Mouse (Mus musculus) neural tube, embryonic 15.5 days (tissue): ENCODE results near the gene Map1lc3a. TPM values are rescaled to one million over a fixed set of nuclear protein-coding genes. Genes with fewer than 3 reads are reported as not detected.

Experiments used
- ATAC-seq: fragments of 200-750 bp; cut with Nextera tagmentation; 2 replicates; pipeline ENCODE4 v1.8.0; 2017; ENCODE audit warnings: mild to moderate bottlenecking, moderate TSS enrichment, moderate library complexity; ENCODE audit not compliant: low FRiP score
- H3K27ac ChIP-seq: fragments of 300-500 bp; sonication (generic); replicated peaks from 2 replicates; pipeline ENCODE4 v1.5.1; 2015; ENCODE audit warnings: mild to moderate bottlenecking, inconsistent platforms
- H3K27me3 ChIP-seq: fragments of 300-500 bp; sonication (generic); replicated peaks from 2 replicates; pipeline ENCODE4 v1.6.1; 2015; ENCODE audit warnings: inconsistent platforms
- H3K36me3 ChIP-seq: fragments of 300-500 bp; sonication (generic); 2 replicates; pipeline ENCODE4 v1.6.1; 2015; ENCODE audit warnings: inconsistent platforms
- H3K4me1 ChIP-seq: fragments of 300-500 bp; sonication (generic); 2 replicates; pipeline ENCODE4 v1.6.1; 2015; ENCODE audit warnings: inconsistent platforms
- H3K4me2 ChIP-seq: fragments of 300-500 bp; sonication (generic); 2 replicates; pipeline ENCODE4 v1.6.1; 2015; ENCODE audit warnings: inconsistent platforms, mild to moderate bottlenecking, moderate library complexity
- H3K4me3 ChIP-seq: fragments of 300-500 bp; sonication (generic); replicated peaks from 2 replicates; pipeline ENCODE4 v1.5.1; 2015; ENCODE audit warnings: mild to moderate bottlenecking, inconsistent platforms
- H3K9ac ChIP-seq: fragments of 300-500 bp; sonication (generic); replicated peaks from 2 replicates; pipeline ENCODE4 v1.6.1; 2015; ENCODE audit warnings: mild to moderate bottlenecking, inconsistent platforms
- H3K9me3 ChIP-seq: fragments of 300-500 bp; sonication (generic); replicated peaks from 2 replicates; pipeline ENCODE4 v1.6.1; 2016; ENCODE audit warnings: inconsistent platforms
- WGBS: fragments of 180-500 bp; shearing (Covaris S2); methylation state at CpG from one replicate; pipeline ENCODE4 v1.1.7; 2015; ENCODE audit warnings: mixed read lengths; 5-methylcytosine and 5-hydroxymethylcytosine counted together
- polyA plus RNA-seq: library from polyadenylated mRNA; unstranded; fragments of >200 nt; fragmentation: Nextera tagmentation; extraction: Ambion mirVana; gene quantifications from 2 replicates; pipeline ENCODE4 v1.2.1, GENCODE M21; 2015

The Map1lc3a gene
- polyA plus RNA-seq, 1 experiment from 2014 or later = 743 TPM

GRCm38 (mm10) chr2:155271957-155272356, 4.1 kb upstream of the Map1lc3a start:
- Histone ChIP-seq H3K4me1 (peaks cover 5% of the 10 kb centered on the region), H3K4me2 (no peak overlapping the region), H3K9ac (no peak overlapping the region), H3K9me3 (no peaks in the 10 kb centered on the region), H3K4me3 (no peak overlapping the region), H3K36me3 (no peaks in the 10 kb centered on the region), H3K27ac (no peak overlapping the region), H3K27me3 (no peaks in the 10 kb centered on the region)
- no peak for ATAC-seq
- 78% methylated on average over 6 of the region's 6 CpGs for WGBS

- no peak overlapping the region for H3K9ac ChIP-seq
- peaks cover 12% of the 10 kb centered on the region for H3K4me1 ChIP-seq
- ATAC-seq = no peak
- H3K36me3 ChIP-seq = no peaks in the 10 kb centered on the region; the same call in 1 of the 2 replicates
- no peaks in the 10 kb centered on the region for H3K9me3 ChIP-seq
- H3K4me2 ChIP-seq = no peak overlapping the region
- 84% methylated on average over 10 of the region's 10 CpGs for WGBS
- H3K27ac ChIP-seq = no peak overlapping the region
- no peak overlapping the region for H3K4me3 ChIP-seq
- H3K27me3 ChIP-seq = no peaks in the 10 kb centered on the region
These were observed 3.5 kb upstream of the Map1lc3a start for GRCm38 (mm10) chr2:155272396-155273170.

DNA sequence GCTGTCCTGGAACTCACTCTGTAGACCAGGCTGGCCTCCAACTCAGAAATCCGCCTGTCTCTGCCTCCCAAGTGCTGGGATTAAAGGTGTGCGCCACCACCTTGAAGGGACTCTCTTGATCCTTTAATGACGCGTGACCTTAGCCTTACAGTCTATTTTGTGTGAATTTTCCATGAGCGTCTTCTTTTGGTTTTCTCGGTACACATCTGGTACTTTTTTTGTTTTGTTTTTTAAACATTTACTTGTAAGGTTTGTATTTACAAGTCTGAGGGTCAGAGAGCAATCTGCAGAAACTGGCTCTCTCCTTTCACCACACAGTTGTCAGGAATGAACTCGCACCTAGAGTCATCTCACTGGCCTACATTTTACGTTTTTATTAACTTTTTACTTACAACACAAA, 2.5 kb upstream of the Map1lc3a start:
- no peaks in the 10 kb centered on the region for H3K9me3 ChIP-seq
- H3K4me3 ChIP-seq = no peak overlapping the region
- WGBS = 89% methylated on average over 8 of the region's 8 CpGs
- H3K36me3 ChIP-seq = peaks cover 9% of the 10 kb centered on the region
- H3K27me3 ChIP-seq = no peaks in the 10 kb centered on the region
- H3K9ac ChIP-seq = no peak overlapping the region
- ATAC-seq = no peak
- H3K4me1 ChIP-seq = peaks cover 15% of the 10 kb centered on the region
- H3K4me2 ChIP-seq = no peak overlapping the region
- H3K27ac ChIP-seq = no peak overlapping the region

DNA sequence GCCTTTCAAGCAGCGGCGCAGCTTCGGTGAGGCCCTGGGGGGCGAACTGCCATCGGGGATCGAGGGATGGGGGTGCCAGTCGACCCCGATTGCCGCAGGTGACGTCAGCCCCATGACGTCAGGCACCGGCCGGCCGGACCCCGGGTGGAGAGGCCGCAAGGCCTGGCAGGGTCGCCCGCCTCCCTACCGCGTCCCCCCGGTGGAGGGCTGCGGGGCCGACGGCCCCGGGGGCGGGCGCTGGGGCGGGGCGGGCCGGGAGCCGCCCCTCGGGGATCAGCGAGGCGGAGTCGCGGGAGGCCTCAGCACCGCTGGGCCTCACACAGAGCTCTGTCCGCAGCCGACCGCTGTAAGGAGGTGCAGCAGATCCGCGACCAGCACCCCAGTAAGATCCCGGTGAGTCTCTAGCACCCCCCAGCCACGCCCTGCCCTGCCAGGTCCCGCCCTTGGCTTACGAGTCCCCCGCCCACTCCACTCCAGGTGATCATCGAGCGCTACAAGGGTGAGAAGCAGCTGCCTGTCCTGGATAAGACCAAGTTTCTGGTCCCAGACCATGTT, 601 bp downstream of the Map1lc3a start:
- peak; percentile 85 for ATAC-seq

GRCm38 (mm10) chr2:155277721-155278120, 1.6 kb downstream of the Map1lc3a start:
- peak overlapping the region; percentile 91; the same call in 1 of the 2 replicates for H3K27ac ChIP-seq
- H3K4me2 ChIP-seq = peak overlapping the region; percentile 81
- H3K27me3 ChIP-seq = no peaks in the 10 kb centered on the region
- no peak for ATAC-seq
- H3K9ac ChIP-seq = peak overlapping the region; percentile 91; the same call in 1 of the 2 replicates
- peaks cover 15% of the 10 kb centered on the region for H3K4me1 ChIP-seq
- peaks cover 20% of the 10 kb centered on the region for H3K36me3 ChIP-seq
- H3K9me3 ChIP-seq = no peaks in the 10 kb centered on the region
- WGBS = 86% methylated on average over 2 of the region's 2 CpGs
- peak overlapping the region; percentile 79 for H3K4me3 ChIP-seq

More for the DNA sequence above, 601 bp downstream of the Map1lc3a start:
- no peaks in the 10 kb centered on the region for H3K27me3 ChIP-seq
- H3K27ac ChIP-seq = peak overlapping the region; percentile 91
- peak overlapping the region; percentile 79 for H3K4me3 ChIP-seq
- H3K4me2 ChIP-seq = peak overlapping the region; percentile 81
- peaks cover 15% of the 10 kb centered on the region for H3K4me1 ChIP-seq
- peak overlapping the region; percentile 91 for H3K9ac ChIP-seq
- H3K36me3 ChIP-seq = peaks cover 20% of the 10 kb centered on the region
- WGBS = under 1% methylated on average over 31 of the region's 49 CpGs
- H3K9me3 ChIP-seq = no peaks in the 10 kb centered on the region

GRCm38 (mm10) chr2:155278361-155278760, 2.3 kb downstream of the Map1lc3a start:
- no peaks in the 10 kb centered on the region for H3K27me3 ChIP-seq
- 92% methylated on average over 7 of the region's 7 CpGs for WGBS
- peaks cover 24% of the 10 kb centered on the region for H3K36me3 ChIP-seq
- H3K4me3 ChIP-seq = no peak overlapping the region
- no peak overlapping the region for H3K9ac ChIP-seq
- H3K27ac ChIP-seq = no peak overlapping the region
- H3K4me2 ChIP-seq = no peak overlapping the region
- ATAC-seq = no peak
- H3K4me1 ChIP-seq = peaks cover 15% of the 10 kb centered on the region
- H3K9me3 ChIP-seq = no peaks in the 10 kb centered on the region

- Histone ChIP-seq H3K4me2 (no peak overlapping the region), H3K4me1 (peaks cover 15% of the 10 kb centered on the region), H3K4me3 (no peak overlapping the region), H3K27me3 (no peaks in the 10 kb centered on the region), H3K36me3 (peaks cover 24% of the 10 kb centered on the region), H3K9me3 (no peaks in the 10 kb centered on the region), H3K27ac (no peak overlapping the region), H3K9ac (no peak overlapping the region)
- 91% methylated on average over 4 of the region's 4 CpGs for WGBS
- ATAC-seq = no peak
These were observed 3.1 kb downstream of the Map1lc3a start for GRCm38 (mm10) chr2:155279163-155279562.

- ATAC-seq = no peak
- 82% methylated on average over 2 of the region's 2 CpGs for WGBS
These were observed 4.0 kb downstream of the Map1lc3a start for GRCm38 (mm10) chr2:155280116-155280515.

DNA sequence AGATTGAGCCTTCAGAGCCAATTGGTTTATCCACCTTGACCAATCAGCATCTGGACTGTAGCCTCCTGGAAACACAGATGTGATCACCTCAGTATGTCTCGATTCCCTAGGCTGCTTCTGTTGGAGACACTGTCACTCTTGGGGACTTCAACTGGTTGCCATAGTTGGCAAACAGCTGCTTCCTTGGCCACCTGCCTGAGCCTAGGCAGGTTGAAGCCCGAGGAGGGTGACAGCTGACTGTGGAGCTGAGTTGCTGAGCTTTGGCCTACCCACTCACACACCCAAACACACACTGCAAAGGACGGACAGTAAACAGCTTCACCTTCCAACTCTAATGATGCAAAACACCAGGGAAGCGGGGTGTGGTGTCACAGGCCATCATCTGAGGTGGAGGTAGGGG, 7.7 kb downstream of the Map1lc3a start:
- H3K4me1 ChIP-seq = no peaks in the 10 kb centered on the region
- WGBS = 89% methylated on average over 4 of the region's 4 CpGs

More at GRCm38 (mm10) chr2:155280116-155280515, 4.0 kb downstream of the Map1lc3a start:
- Histone ChIP-seq H3K4me1 (peaks cover 15% of the 10 kb centered on the region), H3K9me3 (no peaks in the 10 kb centered on the region), H3K4me3 (no peak overlapping the region), H3K36me3 (peaks cover 24% of the 10 kb centered on the region), H3K27ac (no peak overlapping the region), H3K27me3 (no peaks in the 10 kb centered on the region), H3K9ac (no peak overlapping the region), H3K4me2 (no peak overlapping the region)

DNA sequence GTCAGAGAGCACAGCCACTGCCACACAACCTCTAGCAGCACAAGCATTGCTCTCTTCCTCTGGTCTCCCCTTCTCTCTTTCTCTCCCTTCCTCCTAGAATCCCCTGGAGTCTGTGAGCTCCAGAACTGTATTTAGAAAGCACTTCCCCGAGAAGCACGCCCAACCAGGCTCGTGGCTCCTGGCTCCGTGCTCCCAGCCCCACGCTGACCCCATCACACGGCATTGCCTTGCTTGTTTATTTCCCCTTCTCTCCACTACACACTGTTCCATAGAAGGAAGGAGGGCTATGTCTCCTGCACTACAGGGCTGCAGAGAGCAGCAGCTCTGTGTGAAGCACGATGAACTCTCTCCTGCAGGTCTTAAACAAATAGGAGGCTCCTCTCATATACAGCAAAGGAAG, 8.6 kb downstream of the Map1lc3a start:
- H3K9me3 ChIP-seq = no peaks in the 10 kb centered on the region
- WGBS = 86% methylated on average over 7 of the region's 7 CpGs
- H3K9ac ChIP-seq = no peak overlapping the region
- ATAC-seq = no peak
- H3K4me3 ChIP-seq = no peak overlapping the region
- H3K36me3 ChIP-seq = peaks cover 16% of the 10 kb centered on the region
- H3K4me2 ChIP-seq = no peak overlapping the region
- no peaks in the 10 kb centered on the region for H3K27me3 ChIP-seq
- no peak overlapping the region for H3K27ac ChIP-seq
- H3K4me1 ChIP-seq = no peaks in the 10 kb centered on the region

More for the DNA sequence above, 7.7 kb downstream of the Map1lc3a start:
- Histone ChIP-seq H3K4me2 (no peak overlapping the region), H3K27ac (no peak overlapping the region), H3K9ac (no peak overlapping the region), H3K36me3 (peaks cover 18% of the 10 kb centered on the region), H3K9me3 (no peaks in the 10 kb centered on the region), H3K4me3 (no peak overlapping the region), H3K27me3 (no peaks in the 10 kb centered on the region)
- ATAC-seq = no peak

- Histone ChIP-seq H3K4me2 (no peak overlapping the region), H3K9ac (no peak overlapping the region), H3K36me3 (peaks cover 20% of the 10 kb centered on the region), H3K4me3 (no peak overlapping the region), H3K4me1 (no peaks in the 10 kb centered on the region), H3K27me3 (no peaks in the 10 kb centered on the region), H3K9me3 (no peaks in the 10 kb centered on the region), H3K27ac (no peak overlapping the region)
- ATAC-seq = no peak
- WGBS = 77% methylated on average over 6 of the region's 6 CpGs
These were observed 9.6 kb downstream of the Map1lc3a start for GRCm38 (mm10) chr2:155285744-155286143.
